Mouse (Mus musculus): Measurements from ENCODE around the gene Magoh. TPM values are rescaled to one million over a fixed set of nuclear protein-coding genes. Genes with fewer than 3 reads are reported as not detected.

Gene Magoh
- polyA plus RNA-seq, 1 experiment: 29.4 TPM

- 88% methylated on average over 1 of the region's 1 CpGs for WGBS
- no peak for DNase-seq (ENCODE audit: low read depth in 1 of 2, low spot score in 2 of 2)
- H3K27ac ChIP-seq (ENCODE audit: insufficient read depth, low read length): no peak overlapping the region
- no peak overlapping the region for H3K4me3 ChIP-seq (ENCODE audit: extremely low read depth, insufficient read depth, insufficient read length)
- peaks cover 5% of the 10 kb centered on the region; the same call in 1 of the 2 replicates for H3K4me1 ChIP-seq (ENCODE audit: control insufficient read depth, insufficient read depth, insufficient read length)
- TF ChIP-seq POLR2A (IDR thresholded peaks at IDR 0.05; ENCODE audit: low read depth, low read length): no peak
- TF ChIP-seq CTCF (IDR thresholded peaks at IDR 0.05; ENCODE audit: extremely low read depth, insufficient read depth, insufficient read length, insufficient replicate concordance): no peak
- H3K27me3 ChIP-seq (ENCODE audit: control insufficient read depth, insufficient read depth, low read length): no peaks in the 10 kb centered on the region
- H3K36me3 ChIP-seq (ENCODE audit: control insufficient read depth, insufficient read depth, low read length): peaks cover 15% of the 10 kb centered on the region
Observed at GRCm38 (mm10) chr4:107881631-107882030, 2.1 kb downstream of the Magoh start.

- H3K27ac ChIP-seq (ENCODE audit: insufficient read depth, low read length): no peak overlapping the region
- peaks cover 16% of the 10 kb centered on the region for H3K36me3 ChIP-seq (ENCODE audit: control insufficient read depth, insufficient read depth, low read length)
- no peak for DNase-seq (ENCODE audit: low read depth in 1 of 2, low spot score in 2 of 2)
- H3K27me3 ChIP-seq (ENCODE audit: control insufficient read depth, insufficient read depth, low read length): no peaks in the 10 kb centered on the region
- no peak overlapping the region for H3K4me3 ChIP-seq (ENCODE audit: extremely low read depth, insufficient read depth, insufficient read length)
- WGBS: 94% methylated on average over 7 of the region's 7 CpGs
- no peak for TF ChIP-seq POLR2A (IDR thresholded peaks at IDR 0.05; ENCODE audit: low read depth, low read length)
- no peak for TF ChIP-seq CTCF (IDR thresholded peaks at IDR 0.05; ENCODE audit: extremely low read depth, insufficient read depth, insufficient read length, insufficient replicate concordance)
- H3K4me1 ChIP-seq (ENCODE audit: control insufficient read depth, insufficient read depth, insufficient read length): peaks cover 2% of the 10 kb centered on the region; the same call in 1 of the 2 replicates
Observed at GRCm38 (mm10) chr4:107886371-107886770, 6.8 kb downstream of the Magoh start.

- Histone ChIP-seq H3K27me3 (ENCODE audit: control insufficient read depth, insufficient read depth, low read length) (no peaks in the 10 kb centered on the region), H3K4me3 (ENCODE audit: extremely low read depth, insufficient read depth, insufficient read length) (peak overlapping the region; percentile 71), H3K4me1 (ENCODE audit: control insufficient read depth, insufficient read depth, insufficient read length) (peaks cover 2% of the 10 kb centered on the region; the same call in 1 of the 2 replicates), H3K27ac (ENCODE audit: insufficient read depth, low read length) (peak overlapping the region; percentile 58), H3K36me3 (ENCODE audit: control insufficient read depth, insufficient read depth, low read length) (peaks cover 9% of the 10 kb centered on the region)
- DNase-seq (ENCODE audit: low read depth in 1 of 2, low spot score in 2 of 2): peak in 1 of 2 experiments; percentile 11
- 1% methylated on average over 12 of the region's 12 CpGs for WGBS
- no peak for TF ChIP-seq CTCF (IDR thresholded peaks at IDR 0.05; ENCODE audit: extremely low read depth, insufficient read depth, insufficient read length, insufficient replicate concordance)
- no peak for TF ChIP-seq POLR2A (IDR thresholded peaks at IDR 0.05; ENCODE audit: low read depth, low read length)
Observed at GRCm38 (mm10) chr4:107889385-107889730, 9.8 kb downstream of the Magoh start.

- under 1% methylated on average over 47 of the region's 48 CpGs for WGBS
Observed at GRCm38 (mm10) chr4:107889731-107890432, 10.3 kb downstream of the Magoh start, which contains the start of gene 0610037L13Rik. TSS of gene 0610037L13Rik (plus strand) at chr4:107889813.

GRCm38 (mm10) chr4:107892663-107893062, 13.1 kb downstream of the Magoh start:
- TF ChIP-seq CTCF (IDR thresholded peaks at IDR 0.05; ENCODE audit: extremely low read depth, insufficient read depth, insufficient read length, insufficient replicate concordance): no peak
- TF ChIP-seq POLR2A (IDR thresholded peaks at IDR 0.05; ENCODE audit: low read depth, low read length): no peak
- 87% methylated on average over 2 of the region's 2 CpGs for WGBS
- no peak for DNase-seq (ENCODE audit: low read depth in 1 of 2, low spot score in 2 of 2)
- Histone ChIP-seq H3K4me1 (ENCODE audit: control insufficient read depth, insufficient read depth, insufficient read length) (peaks cover 2% of the 10 kb centered on the region; the same call in 1 of the 2 replicates), H3K27me3 (ENCODE audit: control insufficient read depth, insufficient read depth, low read length) (no peaks in the 10 kb centered on the region), H3K36me3 (ENCODE audit: control insufficient read depth, insufficient read depth, low read length) (peaks cover 13% of the 10 kb centered on the region), H3K27ac (ENCODE audit: insufficient read depth, low read length) (no peak overlapping the region), H3K4me3 (ENCODE audit: extremely low read depth, insufficient read depth, insufficient read length) (no peak overlapping the region)

More at GRCm38 (mm10) chr4:107889731-107890432, 10.3 kb downstream of the Magoh start, which contains the start of gene 0610037L13Rik:
- Histone ChIP-seq H3K4me3 (ENCODE audit: extremely low read depth, insufficient read depth, insufficient read length) (peak within 1 kb of the TSS; percentile 71), H3K27me3 (ENCODE audit: control insufficient read depth, insufficient read depth, low read length) (no peaks in the 10 kb centered on the region), H3K36me3 (ENCODE audit: control insufficient read depth, insufficient read depth, low read length) (peaks cover 9% of the 10 kb centered on the region), H3K27ac (ENCODE audit: insufficient read depth, low read length) (peak within 1 kb of the TSS; percentile 87), H3K4me1 (ENCODE audit: control insufficient read depth, insufficient read depth, insufficient read length) (peaks cover 2% of the 10 kb centered on the region; the same call in 1 of the 2 replicates)
- DNase-seq (ENCODE audit: low read depth in 1 of 2, low spot score in 2 of 2): peak; percentile 93 to 95
- TF ChIP-seq CTCF (IDR thresholded peaks at IDR 0.05; ENCODE audit: extremely low read depth, insufficient read depth, insufficient read length, insufficient replicate concordance) (no peak), POLR2A (IDR thresholded peaks at IDR 0.05; ENCODE audit: low read depth, low read length) (peak; percentile 21; the same call in 1 of the 2 replicates)

GRCm38 (mm10) chr4:107899211-107899927, 19.8 kb downstream of the Magoh start:
- 91% methylated on average over 5 of the region's 5 CpGs for WGBS
- Histone ChIP-seq H3K27ac (ENCODE audit: insufficient read depth, low read length) (no peak overlapping the region), H3K4me3 (ENCODE audit: extremely low read depth, insufficient read depth, insufficient read length) (no peak overlapping the region), H3K27me3 (ENCODE audit: control insufficient read depth, insufficient read depth, low read length) (no peaks in the 10 kb centered on the region), H3K4me1 (ENCODE audit: control insufficient read depth, insufficient read depth, insufficient read length) (no peaks in the 10 kb centered on the region), H3K36me3 (ENCODE audit: control insufficient read depth, insufficient read depth, low read length) (peaks cover 17% of the 10 kb centered on the region)
- no peak for DNase-seq (ENCODE audit: low read depth in 1 of 2, low spot score in 2 of 2)
- no peak for TF ChIP-seq CTCF (IDR thresholded peaks at IDR 0.05; ENCODE audit: extremely low read depth, insufficient read depth, insufficient read length, insufficient replicate concordance)

All from spleen, adult 2 months (tissue).